Mouse (Mus musculus) embryonic facial prominence, embryonic 10.5 days (tissue): ENCODE measurements around the gene Krt87. TPM values are rescaled to one million over a fixed set of nuclear protein-coding genes. Genes with fewer than 3 reads are reported as not detected.

ENCODE experiments used
- DNase-seq: peaks from one replicate; pipeline ENCODE4 v3.0.0-alpha.2; 2017; ENCODE audit warnings: low spot score
- H3K27ac ChIP-seq: fragments of 300-500 bp; sonication (generic); replicated peaks from 2 replicates; pipeline ENCODE4 v1.5.1; 2016; ENCODE audit warnings: mild to moderate bottlenecking
- H3K27me3 ChIP-seq: fragments of 300-500 bp; sonication (generic); replicated peaks from 2 replicates; pipeline ENCODE4 v1.6.1; 2016; ENCODE audit warnings: low read depth, mild to moderate bottlenecking; ENCODE audit not compliant: poor library complexity, severe bottlenecking
- H3K36me3 ChIP-seq: fragments of 300-500 bp; sonication (generic); replicated peaks from 2 replicates; pipeline ENCODE4 v1.6.1; 2016; ENCODE audit warnings: mild to moderate bottlenecking, moderate library complexity
- H3K4me1 ChIP-seq: fragments of 300-500 bp; sonication (generic); 2 replicates; pipeline ENCODE4 v1.6.1; 2016
- H3K4me3 ChIP-seq: fragments of 300-500 bp; sonication (generic); 2 replicates; pipeline ENCODE4 v1.5.1; 2016; ENCODE audit warnings: mild to moderate bottlenecking, moderate library complexity
- H3K9me3 ChIP-seq: fragments of 300-500 bp; sonication (generic); 2 replicates; pipeline ENCODE4 v1.6.1; 2016; ENCODE audit warnings: mild to moderate bottlenecking
- WGBS: fragments of 180-500 bp; shearing (Covaris S2); methylation state at CpG from one replicate; pipeline ENCODE4 v1.1.7; 2016; 5-methylcytosine and 5-hydroxymethylcytosine counted together
- polyA plus RNA-seq: library from polyadenylated mRNA; unstranded; fragments of >200 nt; fragmentation: Nextera tagmentation; extraction: Ambion mirVana; gene quantifications from 2 replicates; pipeline ENCODE4 v1.2.1, GENCODE M21; 2016

The Krt87 gene
- polyA plus RNA-seq, 1 experiment from 2014 or later, result 0.12 TPM

- Histone ChIP-seq H3K4me3 (no peak overlapping the region), H3K36me3 (no peaks in the 10 kb centered on the region), H3K27ac (no peak overlapping the region), H3K4me1 (peaks cover 25% of the 10 kb centered on the region), H3K9me3 (no peaks in the 10 kb centered on the region), H3K27me3 (0 out of 2 replicates have a peak, but pooled peaks cover 4% of the 10 kb centered on the region)
- 86% methylated on average over 7 of the region's 7 CpGs for WGBS
- no peak for DNase-seq
These were observed 54.0 kb downstream of the Krt87 start for GRCm38 (mm10) chr15:101384610-101385009.

GRCm38 (mm10) chr15:101382811-101383210 lies 55.8 kb downstream of the Krt87 start:
- no peak for DNase-seq
- H3K27me3 ChIP-seq, result 0 out of 2 replicates have a peak, but pooled peaks cover 4% of the 10 kb centered on the region
- H3K9me3 ChIP-seq, result no peaks in the 10 kb centered on the region
- no peaks in the 10 kb centered on the region for H3K36me3 ChIP-seq
- peaks cover 24% of the 10 kb centered on the region for H3K4me1 ChIP-seq
- 70% methylated on average over 11 of the region's 11 CpGs for WGBS
- no peak overlapping the region for H3K4me3 ChIP-seq
- H3K27ac ChIP-seq, result no peak overlapping the region

- WGBS, result 70% methylated on average over 9 of the region's 9 CpGs
- Histone ChIP-seq H3K36me3 (no peaks in the 10 kb centered on the region), H3K27ac (no peak overlapping the region), H3K9me3 (no peaks in the 10 kb centered on the region), H3K4me1 (peaks cover 29% of the 10 kb centered on the region), H3K27me3 (0 out of 2 replicates have a peak, but pooled peaks cover 4% of the 10 kb centered on the region), H3K4me3 (no peak overlapping the region)
- no peak for DNase-seq
These were observed 56.8 kb downstream of the Krt87 start for GRCm38 (mm10) chr15:101381758-101382157.

Other genes starting within 250 kb of the Krt87 start
- gene Grasp, start 214.6 kb downstream of the Krt87 start, polyA plus RNA-seq, result 5.3 and 6.7 TPM in 2 replicates
- 4.7 and 5.3 TPM in 2 replicates for gene Nr4a1, start 184.5 kb downstream of the Krt87 start, polyA plus RNA-seq
- 86.5 and 91.5 TPM in 2 replicates for gene Atg101, start 154.5 kb downstream of the Krt87 start, polyA plus RNA-seq
- gene 6030408B16Rik, start 145.6 kb downstream of the Krt87 start, polyA plus RNA-seq, result 0.59 and 0.71 TPM in 2 replicates
- gene Krt80, start 68.6 kb downstream of the Krt87 start, polyA plus RNA-seq, result 0.04 and 0.16 TPM in 2 replicates
- 16.2 and 17.4 TPM in 2 replicates for gene Krt7, start 27.8 kb downstream of the Krt87 start, polyA plus RNA-seq
- not detected in 2 replicates for gene Krt88, start 8.9 kb upstream of the Krt87 start, polyA plus RNA-seq
- not detected in 2 replicates for gene Krt81, start 24.9 kb upstream of the Krt87 start, polyA plus RNA-seq
- not detected in 2 replicates for gene Krt86, start 34.7 kb upstream of the Krt87 start, polyA plus RNA-seq
- not detected in 2 replicates for gene Krt83, start 52.7 kb upstream of the Krt87 start, polyA plus RNA-seq
- gene Gm49425, start 78.5 kb upstream of the Krt87 start, polyA plus RNA-seq, result not detected in 2 replicates
- not detected in 2 replicates for gene Krt84, start 94.0 kb upstream of the Krt87 start, polyA plus RNA-seq
- gene Krt82, start 111.9 kb upstream of the Krt87 start, polyA plus RNA-seq, result not detected in 2 replicates
- 0.24 and 0.50 TPM in 2 replicates for gene Krt90, start 124.1 kb upstream of the Krt87 start, polyA plus RNA-seq
- 0.09 TPM in 2 replicates for gene Krt75, start 135.1 kb upstream of the Krt87 start, polyA plus RNA-seq
- gene Gm5414, start 189.4 kb upstream of the Krt87 start, polyA plus RNA-seq, result not detected in 2 replicates
- gene Gm5478, start 208.6 kb upstream of the Krt87 start, polyA plus RNA-seq, result not detected in 2 replicates
- not detected in 2 replicates for gene Krt6b, start 241.5 kb upstream of the Krt87 start, polyA plus RNA-seq